Mouse (Mus musculus): ENCODE data around the gene Ccdc181.

- no peak for TF ChIP-seq POLR2A (IDR thresholded peaks at IDR 0.05; ENCODE audit: low read depth, low read length)
- TF ChIP-seq CTCF (IDR thresholded peaks at IDR 0.05; ENCODE audit: extremely low read depth, insufficient read length, insufficient replicate concordance, low read depth, low read length) = no peak
These were observed 26.1 kb upstream of the Ccdc181 start for GRCm38 (mm10) chr1:164249332-164249711.

All from small intestine, adult 2 months (tissue).